Mouse (Mus musculus): ENCODE measurements at regions not wholly inside any gene's neighbourhood (a gene's known extent, or its start where the extent isn't known, plus 50 kb on each side); places are given as distances from the start of the nearest gene placed in this dataset.
"Not testable (repeated sequence)": the region's sequence is repeated elsewhere in the genome, so short reads cannot be mapped to it uniquely, and the experiment has no call there.

GRCm38 (mm10) chr19:59516957-59517356 is 58.8 kb downstream of the Emx2 start:
- no peak for DNase-seq (ENCODE audit: low read depth)

- DNase-seq (ENCODE audit: low read depth): no peak
These were observed 61.0 kb downstream of the Emx2 start for GRCm38 (mm10) chr19:59519156-59519555.

GRCm38 (mm10) chr19:59522176-59522575 is 64.0 kb downstream of the Emx2 start:
- DNase-seq (ENCODE audit: low read depth): no peak

- no peak for DNase-seq (ENCODE audit: low read depth)
These were observed 65.2 kb downstream of the Emx2 start for GRCm38 (mm10) chr19:59523356-59523755.

GRCm38 (mm10) chr19:59564101-59564500 is 105.9 kb downstream of the Emx2 start:
- DNase-seq (ENCODE audit: low read depth): no peak

GRCm38 (mm10) chr19:59568907-59569306 is 110.7 kb downstream of the Emx2 start:
- DNase-seq (ENCODE audit: low read depth): peak; percentile 37

- not testable (repeated sequence) for DNase-seq (ENCODE audit: low read depth)
These were observed 111.4 kb downstream of the Emx2 start for GRCm38 (mm10) chr19:59569590-59569989.

GRCm38 (mm10) chr19:59574346-59574745 is 116.2 kb downstream of the Emx2 start:
- no peak for DNase-seq (ENCODE audit: low read depth)

- DNase-seq (ENCODE audit: low read depth): no peak
These were observed 119.7 kb downstream of the Emx2 start for GRCm38 (mm10) chr19:59577886-59578285.

GRCm38 (mm10) chr19:59579676-59580075 is 121.5 kb downstream of the Emx2 start:
- DNase-seq (ENCODE audit: low read depth): no peak

GRCm38 (mm10) chr19:59585835-59586234 is 127.7 kb downstream of the Emx2 start:
- DNase-seq (ENCODE audit: low read depth): no peak

- no peak for DNase-seq (ENCODE audit: low read depth)
These were observed 129.1 kb downstream of the Emx2 start for GRCm38 (mm10) chr19:59587303-59587702.

- no peak for DNase-seq (ENCODE audit: low read depth)
These were observed 129.9 kb downstream of the Emx2 start for GRCm38 (mm10) chr19:59588068-59588522.

- DNase-seq (ENCODE audit: low read depth): no peak
These were observed 131.8 kb downstream of the Emx2 start for GRCm38 (mm10) chr19:59590021-59590420.

GRCm38 (mm10) chr19:59592060-59592459 is 133.9 kb downstream of the Emx2 start:
- no peak for DNase-seq (ENCODE audit: low read depth)

GRCm38 (mm10) chr19:59624288-59624795 is 166.2 kb downstream of the Emx2 start:
- no peak for DNase-seq (ENCODE audit: low read depth)

- DNase-seq (ENCODE audit: low read depth): no peak
These were observed 169.5 kb downstream of the Emx2 start for GRCm38 (mm10) chr19:59627681-59628080.

GRCm38 (mm10) chr19:59628296-59629160 is 170.4 kb downstream of the Emx2 start:
- no peak for DNase-seq (ENCODE audit: low read depth)

GRCm38 (mm10) chr19:59629161-59629445 is 170.9 kb downstream of the Emx2 start:
- DNase-seq (ENCODE audit: low read depth): no peak

GRCm38 (mm10) chr19:59630095-59630494 is 171.9 kb downstream of the Emx2 start:
- DNase-seq (ENCODE audit: low read depth): no peak

GRCm38 (mm10) chr19:59630706-59631105 is 172.5 kb downstream of the Emx2 start:
- no peak for DNase-seq (ENCODE audit: low read depth)

GRCm38 (mm10) chr19:59631541-59631940 is 173.4 kb downstream of the Emx2 start:
- no peak for DNase-seq (ENCODE audit: low read depth)

GRCm38 (mm10) chr19:59636271-59636670 is 178.1 kb downstream of the Emx2 start:
- no peak for DNase-seq (ENCODE audit: low read depth)

- DNase-seq (ENCODE audit: low read depth): no peak
These were observed 184.4 kb downstream of the Emx2 start for GRCm38 (mm10) chr19:59642606-59643005.

Data from 416B (cell line).